Mouse (Mus musculus) neural tube, embryonic 12.5 days (tissue): Measurements from ENCODE around the gene Denr. TPM values are rescaled to one million over a fixed set of nuclear protein-coding genes. Genes with fewer than 3 reads are reported as not detected.

Experiments
- ATAC-seq: fragments of 200-750 bp; cut with Nextera tagmentation; 2 replicates; pipeline ENCODE4 v1.8.0; 2017; ENCODE audit warnings: low read depth, mild to moderate bottlenecking, moderate TSS enrichment, moderate library complexity; ENCODE audit not compliant: low FRiP score
- H3K27ac ChIP-seq: fragments of 300-500 bp; sonication (generic); 2 replicates; pipeline ENCODE4 v1.5.1; 2016
- H3K27me3 ChIP-seq: fragments of 300-500 bp; sonication (generic); replicated peaks from 2 replicates; pipeline ENCODE4 v1.6.1; 2016; ENCODE audit warnings: mild to moderate bottlenecking
- H3K36me3 ChIP-seq: fragments of 300-500 bp; sonication (generic); 2 replicates; pipeline ENCODE4 v1.6.1; 2016; ENCODE audit warnings: mild to moderate bottlenecking
- H3K4me1 ChIP-seq: fragments of 300-500 bp; sonication (generic); 2 replicates; pipeline ENCODE4 v1.6.1; 2016
- H3K4me2 ChIP-seq: fragments of 300-500 bp; sonication (generic); replicated peaks from 2 replicates; pipeline ENCODE4 v1.6.1; 2016; ENCODE audit warnings: mild to moderate bottlenecking
- H3K4me3 ChIP-seq: fragments of 300-500 bp; sonication (generic); 2 replicates; pipeline ENCODE4 v1.5.1; 2016
- H3K9ac ChIP-seq: fragments of 300-500 bp; sonication (generic); 2 replicates; pipeline ENCODE4 v1.6.1; 2016; ENCODE audit warnings: mild to moderate bottlenecking
- H3K9me3 ChIP-seq: fragments of 300-500 bp; sonication (generic); 2 replicates; pipeline ENCODE4 v1.6.1; 2016; ENCODE audit warnings: mild to moderate bottlenecking
- WGBS: fragments of 180-500 bp; shearing (Covaris S2); methylation state at CpG from one replicate; pipeline ENCODE4 v1.1.7; 2016; 5-methylcytosine and 5-hydroxymethylcytosine counted together
- polyA plus RNA-seq: library from polyadenylated mRNA; unstranded; fragments of >200 nt; fragmentation: Nextera tagmentation; extraction: Ambion mirVana; gene quantifications from 2 replicates; pipeline ENCODE4 v1.2.1, GENCODE M21; 2016

Gene Denr
- polyA plus RNA-seq, 1 experiment from 2014 or later = 159 TPM

GRCm38 (mm10) chr5:123927118-123927517, 20.1 kb downstream of the Denr start, which contains the start of gene Gm43518:
Gm43518 (plus strand) TSS chr5:123927418.
- no peak within 1 kb of the TSS for H3K27ac ChIP-seq
- 96% methylated on average over 9 of the region's 9 CpGs for WGBS
- H3K9ac ChIP-seq = no peak within 1 kb of the TSS
- no peaks in the 10 kb centered on the region for H3K4me1 ChIP-seq
- H3K36me3 ChIP-seq = peaks cover 64% of the 10 kb centered on the region
- no peak within 1 kb of the TSS for H3K4me2 ChIP-seq
- H3K9me3 ChIP-seq = no peaks in the 10 kb centered on the region
- H3K4me3 ChIP-seq = no peak within 1 kb of the TSS
- H3K27me3 ChIP-seq = no peaks in the 10 kb centered on the region
- no peak for ATAC-seq

- Histone ChIP-seq H3K9me3 (no peaks in the 10 kb centered on the region), H3K4me1 (no peaks in the 10 kb centered on the region), H3K4me3 (peak within 1 kb of the TSS; percentile 71), H3K36me3 (peaks cover 30% of the 10 kb centered on the region), H3K9ac (peak within 1 kb of the TSS; percentile 88), H3K4me2 (peak within 1 kb of the TSS; percentile 77), H3K27me3 (no peaks in the 10 kb centered on the region), H3K27ac (peak within 1 kb of the TSS; percentile 64; the same call in 1 of the 2 replicates)
- WGBS = under 1% methylated on average over 56 of the region's 56 CpGs
- ATAC-seq = peak; percentile 97
These were observed 23.6 kb downstream of the Denr start, which contains the start of gene Ccdc62 for GRCm38 (mm10) chr5:123930508-123930989. Ccdc62 (plus strand) TSS chr5:123930679.

GRCm38 (mm10) chr5:123931131-123931530, 24.2 kb downstream of the Denr start:
- ATAC-seq = no peak
- 55% methylated on average over 13 of the region's 13 CpGs for WGBS
- Histone ChIP-seq H3K4me3 (peak overlapping the region; percentile 71), H3K27me3 (no peaks in the 10 kb centered on the region), H3K9me3 (no peaks in the 10 kb centered on the region), H3K4me2 (peak overlapping the region; percentile 77), H3K4me1 (no peaks in the 10 kb centered on the region), H3K27ac (no peak overlapping the region), H3K9ac (peak overlapping the region; percentile 88), H3K36me3 (peaks cover 27% of the 10 kb centered on the region)

GRCm38 (mm10) chr5:123932927-123933326, 26.0 kb downstream of the Denr start:
- no peak overlapping the region for H3K4me3 ChIP-seq
- H3K9me3 ChIP-seq = no peaks in the 10 kb centered on the region
- peaks cover 9% of the 10 kb centered on the region for H3K36me3 ChIP-seq
- no peak for ATAC-seq
- no peak overlapping the region for H3K4me2 ChIP-seq
- H3K4me1 ChIP-seq = no peaks in the 10 kb centered on the region
- H3K27me3 ChIP-seq = no peaks in the 10 kb centered on the region
- H3K27ac ChIP-seq = no peak overlapping the region
- H3K9ac ChIP-seq = no peak overlapping the region

- H3K9ac ChIP-seq = no peak overlapping the region
- 87% methylated on average over 12 of the region's 12 CpGs for WGBS
- no peak for ATAC-seq
- no peak overlapping the region for H3K27ac ChIP-seq
- H3K36me3 ChIP-seq = peaks cover 3% of the 10 kb centered on the region
- H3K4me3 ChIP-seq = no peak overlapping the region
- H3K4me1 ChIP-seq = no peaks in the 10 kb centered on the region
- no peaks in the 10 kb centered on the region for H3K27me3 ChIP-seq
- no peaks in the 10 kb centered on the region for H3K9me3 ChIP-seq
- H3K4me2 ChIP-seq = no peak overlapping the region
These were observed 26.6 kb downstream of the Denr start for GRCm38 (mm10) chr5:123933556-123933955.

- no peak for ATAC-seq
- WGBS = 40% methylated on average over 18 of the region's 18 CpGs
- H3K4me2 ChIP-seq = no peak overlapping the region
- no peaks in the 10 kb centered on the region for H3K9me3 ChIP-seq
- H3K27ac ChIP-seq = no peak overlapping the region
- H3K36me3 ChIP-seq = no peaks in the 10 kb centered on the region
- H3K27me3 ChIP-seq = no peaks in the 10 kb centered on the region
- H3K4me3 ChIP-seq = no peak overlapping the region
- H3K9ac ChIP-seq = 0 out of 2 replicates have a peak overlapping the region, but pooled peaks have one; percentile 35
- H3K4me1 ChIP-seq = no peaks in the 10 kb centered on the region
These were observed 27.1 kb downstream of the Denr start for GRCm38 (mm10) chr5:123933957-123934591.

- ATAC-seq = no peak
- WGBS = 91% methylated on average over 5 of the region's 5 CpGs
- H3K9ac ChIP-seq = no peak overlapping the region
- no peak overlapping the region for H3K27ac ChIP-seq
- no peaks in the 10 kb centered on the region for H3K9me3 ChIP-seq
- no peaks in the 10 kb centered on the region for H3K36me3 ChIP-seq
- H3K27me3 ChIP-seq = no peaks in the 10 kb centered on the region
- no peak overlapping the region for H3K4me3 ChIP-seq
- no peak overlapping the region for H3K4me2 ChIP-seq
- no peaks in the 10 kb centered on the region for H3K4me1 ChIP-seq
These were observed 29.0 kb downstream of the Denr start for GRCm38 (mm10) chr5:123935931-123936330.

- no peaks in the 10 kb centered on the region for H3K4me1 ChIP-seq
- no peaks in the 10 kb centered on the region for H3K27me3 ChIP-seq
- H3K27ac ChIP-seq = no peak overlapping the region
- H3K9me3 ChIP-seq = no peaks in the 10 kb centered on the region
- no peak overlapping the region for H3K9ac ChIP-seq
- no peak for ATAC-seq
- no peak overlapping the region for H3K4me3 ChIP-seq
- no peaks in the 10 kb centered on the region for H3K36me3 ChIP-seq
- H3K4me2 ChIP-seq = no peak overlapping the region
- 91% methylated on average over 5 of the region's 5 CpGs for WGBS
These were observed 31.5 kb downstream of the Denr start for GRCm38 (mm10) chr5:123938479-123938878.

GRCm38 (mm10) chr5:123946546-123946945, 39.6 kb downstream of the Denr start:
- no peak overlapping the region for H3K9ac ChIP-seq
- H3K27ac ChIP-seq = no peak overlapping the region
- no peak overlapping the region for H3K4me3 ChIP-seq
- H3K4me1 ChIP-seq = no peaks in the 10 kb centered on the region
- no peaks in the 10 kb centered on the region for H3K27me3 ChIP-seq
- H3K9me3 ChIP-seq = no peaks in the 10 kb centered on the region
- ATAC-seq = no peak
- WGBS = 75% methylated on average over 4 of the region's 4 CpGs
- no peaks in the 10 kb centered on the region for H3K36me3 ChIP-seq
- H3K4me2 ChIP-seq = no peak overlapping the region

- H3K9me3 ChIP-seq = no peaks in the 10 kb centered on the region
- no peak overlapping the region for H3K4me3 ChIP-seq
- 55% methylated on average over 7 of the region's 7 CpGs for WGBS
- H3K27ac ChIP-seq = no peak overlapping the region
- no peaks in the 10 kb centered on the region for H3K27me3 ChIP-seq
- no peaks in the 10 kb centered on the region for H3K36me3 ChIP-seq
- H3K4me1 ChIP-seq = no peaks in the 10 kb centered on the region
- H3K9ac ChIP-seq = no peak overlapping the region
- H3K4me2 ChIP-seq = no peak overlapping the region
- no peak for ATAC-seq
These were observed 40.2 kb downstream of the Denr start for GRCm38 (mm10) chr5:123947041-123947761.

- no peak overlapping the region for H3K4me3 ChIP-seq
- H3K4me2 ChIP-seq = no peak overlapping the region
- WGBS = 57% methylated on average over 5 of the region's 5 CpGs
- H3K27me3 ChIP-seq = no peaks in the 10 kb centered on the region
- no peak overlapping the region for H3K27ac ChIP-seq
- no peaks in the 10 kb centered on the region for H3K9me3 ChIP-seq
- H3K9ac ChIP-seq = no peak overlapping the region
- no peak for ATAC-seq
- no peaks in the 10 kb centered on the region for H3K36me3 ChIP-seq
- no peaks in the 10 kb centered on the region for H3K4me1 ChIP-seq
These were observed 45.5 kb downstream of the Denr start for GRCm38 (mm10) chr5:123952365-123953045.

- Histone ChIP-seq H3K9ac (no peak overlapping the region), H3K27me3 (no peaks in the 10 kb centered on the region), H3K4me2 (no peak overlapping the region), H3K4me1 (no peaks in the 10 kb centered on the region), H3K27ac (no peak overlapping the region), H3K4me3 (no peak overlapping the region), H3K9me3 (no peaks in the 10 kb centered on the region), H3K36me3 (no peaks in the 10 kb centered on the region)
- no peak for ATAC-seq
- 90% methylated on average over 8 of the region's 8 CpGs for WGBS
These were observed 50.2 kb downstream of the Denr start for GRCm38 (mm10) chr5:123957213-123957612.
